Mouse (Mus musculus) forebrain, embryonic 11.5 days (tissue): ENCODE measurements around the gene Kif28. TPM values are rescaled to one million over a fixed set of nuclear protein-coding genes. Genes with fewer than 3 reads are reported as not detected.
"Not testable (repeated sequence)": the region's sequence is repeated elsewhere in the genome, so short reads cannot be mapped to it uniquely, and the experiment has no call there.

Source experiments
- ATAC-seq: fragments of 200-750 bp; cut with Nextera tagmentation; replicated peaks from 2 replicates; pipeline ENCODE4 v1.8.0; 2017; ENCODE audit warnings: moderate TSS enrichment; ENCODE audit not compliant: low FRiP score
- DNase-seq: peaks from one replicate; pipeline ENCODE4 v3.0.0-alpha.2; 2017; ENCODE audit warnings: low spot score
- H3K27ac ChIP-seq: fragments of 300-500 bp; sonication (generic); 2 replicates; pipeline ENCODE4 v1.5.1; 2014; ENCODE audit warnings: low read depth, low read length
- H3K27me3 ChIP-seq: fragments of 300-500 bp; sonication (generic); 2 replicates; pipeline ENCODE4 v1.6.1; 2014; ENCODE audit warnings: mild to moderate bottlenecking, low read length, mixed read lengths; ENCODE audit not compliant: control insufficient read depth, insufficient read depth
- H3K36me3 ChIP-seq: fragments of 300-500 bp; sonication (generic); 2 replicates; pipeline ENCODE4 v1.6.1; 2014; ENCODE audit warnings: mild to moderate bottlenecking, low read length, moderate library complexity, mixed read lengths; ENCODE audit not compliant: control insufficient read depth, insufficient read depth
- H3K4me1 ChIP-seq: fragments of 300-500 bp; sonication (generic); replicated peaks from 2 replicates; pipeline ENCODE4 v1.6.1; 2014; ENCODE audit warnings: low read length, mixed read lengths; ENCODE audit not compliant: control insufficient read depth, insufficient read depth
- H3K4me2 ChIP-seq: fragments of 300-500 bp; sonication (generic); 2 replicates; pipeline ENCODE4 v1.6.1; 2014; ENCODE audit warnings: low read depth, mild to moderate bottlenecking, low read length, moderate library complexity, mixed read lengths; ENCODE audit not compliant: severe bottlenecking
- H3K4me3 ChIP-seq: fragments of 300-500 bp; sonication (generic); 2 replicates; pipeline ENCODE4 v1.5.1; 2014; ENCODE audit warnings: low read depth, low read length
- H3K9ac ChIP-seq: fragments of 300-500 bp; sonication (generic); 2 replicates; pipeline ENCODE4 v1.6.1; 2014; ENCODE audit warnings: low read length
- H3K9me3 ChIP-seq: fragments of 300-500 bp; sonication (generic); 2 replicates; pipeline ENCODE4 v1.6.1; 2016; ENCODE audit warnings: low read length, mixed read lengths; ENCODE audit not compliant: control insufficient read depth
- WGBS: fragments of 180-500 bp; shearing (Covaris S2); extraction: QIAGEN DNeasy Blood & Tissue Kit; methylation state at CpG from one replicate; pipeline ENCODE4 v1.1.7; 2014; 5-methylcytosine and 5-hydroxymethylcytosine counted together
- polyA plus RNA-seq: library from polyadenylated mRNA; unstranded; fragments of >200 nt; fragmentation: Nextera tagmentation; extraction: Ambion mirVana; gene quantifications from 2 replicates; pipeline ENCODE4 v1.2.1, GENCODE M21; 2014

Gene Kif28
- polyA plus RNA-seq, 1 experiment from 2014 or later: not detected

GRCm38 (mm10) chr1:179649324-179649723 is 95.7 kb downstream of the Kif28 start:
- no peaks in the 10 kb centered on the region for H3K36me3 ChIP-seq
- no peaks in the 10 kb centered on the region for H3K9me3 ChIP-seq
- H3K4me3 ChIP-seq: no peak overlapping the region
- H3K4me2 ChIP-seq: no peak overlapping the region
- no peaks in the 10 kb centered on the region for H3K27me3 ChIP-seq
- H3K4me1 ChIP-seq: no peaks in the 10 kb centered on the region
- H3K27ac ChIP-seq: no peak overlapping the region
- ATAC-seq (no peak), DNase-seq (no peak)
- no peak overlapping the region for H3K9ac ChIP-seq
- WGBS: 83% methylated on average over 3 of the region's 3 CpGs

GRCm38 (mm10) chr1:179648678-179649077 is 96.4 kb downstream of the Kif28 start:
- DNase-seq: not testable (repeated sequence)

GRCm38 (mm10) chr1:179645980-179646268 is 99.1 kb downstream of the Kif28 start:
- Histone ChIP-seq H3K4me1 (no peaks in the 10 kb centered on the region), H3K9ac (no peak overlapping the region), H3K9me3 (no peaks in the 10 kb centered on the region), H3K4me3 (no peak overlapping the region), H3K36me3 (no peaks in the 10 kb centered on the region), H3K27ac (no peak overlapping the region), H3K27me3 (no peaks in the 10 kb centered on the region), H3K4me2 (0 out of 2 replicates have a peak overlapping the region, but pooled peaks have one; percentile 24)
- DNase-seq (no peak), ATAC-seq (no peak; the same call in 1 of the 2 replicates)
- 22% methylated on average over 4 of the region's 4 CpGs for WGBS

More at GRCm38 (mm10) chr1:179648678-179649077, 96.4 kb downstream of the Kif28 start:
- ATAC-seq, H3K4me3 ChIP-seq, H3K4me2 ChIP-seq, H3K27ac ChIP-seq, H3K9me3 ChIP-seq, H3K27me3 ChIP-seq, H3K4me1 ChIP-seq, H3K36me3 ChIP-seq, H3K9ac ChIP-seq: not testable (repeated sequence)
- WGBS: 71% methylated on average over 4 of the region's 5 CpGs

Other genes with a start within 250 kb of the Kif28 start
- gene Smyd3, start 227.2 kb downstream of the Kif28 start, polyA plus RNA-seq: 14.1 and 16.1 TPM in 2 replicates
- 23.8 and 25.1 TPM in 2 replicates for gene Tfb2m, start 199.0 kb downstream of the Kif28 start, polyA plus RNA-seq
- gene Cnst, start 198.9 kb downstream of the Kif28 start, polyA plus RNA-seq: 23.5 and 23.6 TPM in 2 replicates
- 76.7 and 79.5 TPM in 2 replicates for gene Sccpdh, start 77.1 kb downstream of the Kif28 start, polyA plus RNA-seq
- gene Gm10518, start 58.1 kb upstream of the Kif28 start, polyA plus RNA-seq: 0.57 and 0.60 TPM in 2 replicates
- gene Ahctf1, start 58.4 kb upstream of the Kif28 start, polyA plus RNA-seq: 40.2 and 44.0 TPM in 2 replicates
- gene Cdc42bpa, start 215.2 kb upstream of the Kif28 start, polyA plus RNA-seq: 16.4 and 17.1 TPM in 2 replicates